Mouse (Mus musculus): ENCODE data around the gene Hdgfl3. TPM values are rescaled to one million over a fixed set of nuclear protein-coding genes. Genes with fewer than 3 reads are reported as not detected.

Hdgfl3 gene
- 10 to 100 TPM; 12.2 to 15.8 TPM for total RNA-seq (2021)
- long read RNA-seq, experiment 1, full-length matches to known transcripts = 6 of 14 reads
- long read RNA-seq, experiment 1, partial matches to known transcripts = 1 of 14 reads
- long read RNA-seq, experiment 1, other reads (novel, unspliced or antisense) = 7 of 14 reads
- long read RNA-seq, experiment 2, full-length matches to known transcripts = 5 of 9 reads
- long read RNA-seq, experiment 2, partial matches to known transcripts = 1 of 9 reads
- long read RNA-seq, experiment 2, other reads (novel, unspliced or antisense) = 3 of 9 reads

GRCm38 (mm10) chr7:81934267-81934745 lies at the start of gene Hdgfl3:
TSS of gene Hdgfl3 (minus strand) at chr7:81934473.
- peak; percentile 88 for DNase-seq

DNA sequence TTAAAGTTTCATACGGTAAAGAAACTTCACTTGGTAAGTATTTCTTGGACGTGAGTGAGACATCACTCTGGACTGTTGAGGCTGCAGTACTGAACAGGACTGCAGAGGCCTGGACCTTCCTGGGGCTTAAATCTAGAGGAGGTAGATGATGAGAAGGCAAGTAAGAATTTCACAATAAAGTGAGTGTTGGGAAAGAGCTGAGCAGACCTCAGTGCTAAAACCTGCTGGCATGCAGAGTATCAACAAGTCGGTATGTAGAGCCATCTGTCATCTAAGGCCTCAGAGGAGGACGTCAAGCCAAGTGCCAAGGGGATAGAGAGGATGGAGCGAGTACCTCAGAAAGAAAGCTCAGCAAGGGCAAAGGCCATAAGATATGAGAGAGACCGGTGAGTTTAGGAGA lies 49.4 kb upstream of the Hdgfl3 start:
- no peak for DNase-seq

- no peak for DNase-seq
These were observed 44.0 kb upstream of the Hdgfl3 start for GRCm38 (mm10) chr7:81978304-81978703.

DNA sequence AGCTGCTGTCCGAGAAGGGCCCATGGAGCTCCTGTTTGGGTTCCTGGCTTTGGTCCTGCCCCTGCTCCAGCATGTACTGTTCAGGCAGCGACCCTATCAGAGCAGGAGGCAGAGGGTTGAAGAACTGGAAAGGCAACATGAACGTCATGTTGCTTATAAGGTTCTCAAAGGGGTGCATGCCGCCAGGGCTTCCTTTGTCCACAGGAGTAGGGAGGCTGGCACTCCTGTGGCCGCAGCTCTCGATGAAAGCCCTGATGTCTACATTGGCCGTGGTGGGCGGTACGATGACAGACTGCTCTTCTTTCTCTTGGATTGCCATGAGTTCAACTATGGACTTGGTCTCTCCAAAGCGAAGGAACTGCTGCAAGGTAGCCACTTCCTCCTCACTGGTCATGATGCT lies 40.3 kb upstream of the Hdgfl3 start:
- no peak for DNase-seq

DNA sequence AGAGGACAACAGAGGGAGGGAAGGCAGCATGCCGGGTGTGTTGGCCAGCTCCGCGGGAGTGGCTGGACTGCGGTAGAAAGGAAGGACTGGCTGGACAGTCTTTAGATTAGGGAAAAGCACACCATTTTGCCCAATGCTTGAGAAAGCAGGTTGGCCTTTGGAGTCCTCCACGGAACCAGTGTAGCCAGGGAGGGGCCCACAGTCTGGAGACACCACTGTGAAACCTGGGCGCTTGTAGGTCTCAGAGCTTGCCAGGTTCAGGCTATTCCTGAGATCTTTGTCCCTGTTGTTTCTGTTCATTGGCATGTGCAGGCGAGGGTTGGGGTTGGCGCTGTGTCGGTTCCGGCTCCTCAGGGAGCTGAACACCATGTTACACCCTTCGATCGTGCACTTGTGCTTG lies 39.7 kb upstream of the Hdgfl3 start:
- DNase-seq = no peak

- no peak for DNase-seq
These were observed 39.1 kb upstream of the Hdgfl3 start for GRCm38 (mm10) chr7:81973339-81973738.

- DNase-seq = no peak
These were observed 34.7 kb upstream of the Hdgfl3 start for GRCm38 (mm10) chr7:81968975-81969374.

DNA sequence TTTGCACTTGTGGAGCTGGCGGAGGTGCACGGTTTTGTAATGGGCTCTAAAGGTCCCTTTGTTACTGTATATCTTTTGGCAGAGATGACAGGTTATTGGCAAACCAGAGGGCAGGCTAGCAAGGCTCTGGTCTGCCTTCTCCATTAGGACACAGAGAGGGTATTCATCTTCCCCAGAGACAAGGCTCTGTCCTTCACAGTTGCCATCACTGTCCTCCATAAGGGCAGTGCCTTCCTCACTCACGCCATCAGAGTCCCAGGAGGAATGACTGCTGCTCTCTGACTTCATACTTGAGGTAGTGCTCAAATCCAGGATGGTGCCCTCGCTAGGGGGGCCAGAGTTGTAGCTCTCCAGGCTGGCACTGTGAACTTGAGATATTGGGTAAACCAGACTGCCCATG lies 34.2 kb upstream of the Hdgfl3 start:
- DNase-seq = no peak

- DNase-seq = no peak
These were observed 31.9 kb upstream of the Hdgfl3 start for GRCm38 (mm10) chr7:81966195-81966594.

- DNase-seq = peak; percentile 43
These were observed 25.4 kb upstream of the Hdgfl3 start for GRCm38 (mm10) chr7:81959704-81960103.

GRCm38 (mm10) chr7:81954208-81954846 lies 20.1 kb upstream of the Hdgfl3 start:
- DNase-seq = peak; percentile 16

DNA sequence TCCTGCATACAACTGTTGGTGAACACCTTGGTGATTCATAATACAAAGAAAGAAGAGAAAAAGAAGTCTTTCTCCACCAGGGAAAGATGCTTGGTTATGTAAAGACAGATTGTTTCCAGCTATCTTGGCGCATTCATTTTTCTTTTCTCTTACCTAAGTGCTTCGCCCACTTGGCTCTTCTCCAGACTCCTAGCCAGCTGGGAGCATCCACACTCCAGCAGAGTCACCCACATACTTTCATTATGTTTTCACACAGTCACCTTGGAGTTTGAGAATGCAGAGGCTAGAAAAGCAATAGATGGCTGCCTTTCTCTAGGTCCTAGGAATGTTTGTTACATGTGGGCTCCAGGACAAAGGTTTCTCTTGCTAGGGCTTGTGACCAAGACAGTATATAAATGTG lies 16.2 kb upstream of the Hdgfl3 start:
- DNase-seq = no peak

- DNase-seq = no peak
These were observed 11.1 kb upstream of the Hdgfl3 start for GRCm38 (mm10) chr7:81945398-81945797.

DNA sequence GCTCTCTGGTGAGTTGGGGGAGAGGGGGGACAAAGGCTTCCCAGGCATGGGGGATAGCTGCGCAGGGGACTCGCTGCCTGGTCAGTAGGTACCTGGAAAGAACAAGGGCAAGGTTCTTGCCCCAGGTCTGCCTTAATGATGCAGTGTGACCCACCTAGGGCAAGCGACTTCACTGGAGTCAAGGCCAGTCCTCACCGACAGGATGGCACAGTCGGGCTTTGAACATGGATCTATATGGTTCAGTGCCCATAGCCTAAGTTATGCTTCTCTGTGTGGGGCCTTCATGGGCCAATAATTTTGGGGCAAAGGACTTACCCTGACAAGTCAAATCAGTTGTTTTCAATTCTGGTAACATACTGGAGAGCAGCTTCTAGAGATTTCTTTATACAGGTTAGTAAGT lies 533 bp upstream of the Hdgfl3 start:
- no peak for DNase-seq

DNA sequence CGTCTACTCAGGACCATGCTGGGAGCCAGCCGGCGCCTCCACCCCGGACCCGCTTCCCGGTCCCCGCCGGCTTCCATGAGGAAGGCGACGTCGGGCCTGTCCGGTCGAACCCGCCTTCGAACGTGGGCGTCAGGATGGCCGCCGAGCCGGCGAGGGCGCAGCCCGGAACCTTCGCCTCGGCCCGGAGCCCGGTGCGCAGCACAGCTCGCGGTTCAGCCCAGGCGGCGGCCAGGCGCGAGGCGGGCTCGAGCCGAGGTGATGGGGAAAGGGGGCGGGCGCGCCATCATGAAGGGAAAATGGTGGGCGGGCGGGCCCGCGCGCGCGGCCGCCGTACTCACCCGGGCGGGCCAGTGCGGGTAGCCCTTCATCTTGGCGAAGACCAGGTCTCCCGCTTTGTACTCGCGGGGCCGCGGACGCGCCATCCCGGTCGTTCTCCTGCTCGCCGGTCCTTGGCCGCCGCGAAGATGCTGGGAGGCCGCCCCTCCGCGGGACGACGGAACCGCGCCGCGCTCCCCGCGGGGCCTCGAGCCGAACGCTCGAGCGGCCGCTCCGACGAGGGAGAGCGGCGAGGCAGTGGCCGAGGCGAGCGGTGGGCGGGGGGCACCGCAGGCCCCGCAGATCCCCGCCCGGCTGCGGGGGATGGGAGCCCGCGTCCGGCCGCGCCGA lies 539 bp downstream of the Hdgfl3 start:
- DNase-seq = peak; percentile 80

GRCm38 (mm10) chr7:81933061-81933600 lies 1.1 kb downstream of the Hdgfl3 start:
- no peak for DNase-seq

DNA sequence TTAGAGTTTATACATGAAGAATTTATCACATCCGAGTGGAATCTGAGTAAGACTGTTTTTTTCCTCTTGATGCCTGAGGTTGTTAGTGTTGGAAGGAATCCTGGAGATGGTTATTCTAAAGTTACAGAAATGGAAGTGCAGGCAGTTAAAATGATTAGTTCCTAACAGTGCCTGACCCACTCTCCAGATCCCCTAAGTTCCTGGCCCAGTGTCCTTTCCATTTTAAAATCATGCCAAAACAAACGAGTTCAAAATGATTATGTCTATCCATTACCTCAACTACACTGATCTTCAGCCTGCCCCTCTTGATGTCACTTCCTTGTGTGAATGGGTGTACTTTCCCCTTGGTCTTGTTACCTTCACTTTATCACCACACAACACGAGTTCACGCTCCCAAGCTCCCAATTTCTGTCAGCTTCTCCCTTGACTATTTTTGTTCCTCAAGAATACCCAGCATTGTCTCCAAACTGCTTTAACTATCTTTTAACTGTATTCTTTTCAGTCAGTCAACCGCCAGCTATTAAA lies 1.7 kb downstream of the Hdgfl3 start:
- no peak for DNase-seq

DNA sequence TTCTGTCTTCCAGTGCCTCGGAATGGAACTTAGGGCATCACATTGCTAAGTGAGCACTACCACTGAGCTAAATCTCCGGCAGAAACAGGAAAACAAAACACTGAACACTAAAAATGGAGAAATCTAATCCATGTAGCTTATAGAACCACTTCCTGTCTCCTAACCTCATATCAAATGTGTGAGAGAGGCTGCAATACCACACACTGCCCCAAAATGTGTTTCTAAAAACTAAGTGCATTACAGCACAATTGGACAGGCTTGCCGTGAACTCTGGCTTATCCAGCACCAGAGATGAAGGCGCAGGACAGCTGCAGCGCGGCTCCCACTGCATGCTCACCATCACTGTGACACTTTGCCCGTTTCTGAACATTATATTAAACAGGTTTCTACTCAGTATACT lies 5.3 kb downstream of the Hdgfl3 start:
- DNase-seq = no peak

GRCm38 (mm10) chr7:81921379-81921952 lies 12.8 kb downstream of the Hdgfl3 start:
- DNase-seq = no peak

- DNase-seq = no peak
These were observed 14.0 kb downstream of the Hdgfl3 start for GRCm38 (mm10) chr7:81920314-81920713.

DNA sequence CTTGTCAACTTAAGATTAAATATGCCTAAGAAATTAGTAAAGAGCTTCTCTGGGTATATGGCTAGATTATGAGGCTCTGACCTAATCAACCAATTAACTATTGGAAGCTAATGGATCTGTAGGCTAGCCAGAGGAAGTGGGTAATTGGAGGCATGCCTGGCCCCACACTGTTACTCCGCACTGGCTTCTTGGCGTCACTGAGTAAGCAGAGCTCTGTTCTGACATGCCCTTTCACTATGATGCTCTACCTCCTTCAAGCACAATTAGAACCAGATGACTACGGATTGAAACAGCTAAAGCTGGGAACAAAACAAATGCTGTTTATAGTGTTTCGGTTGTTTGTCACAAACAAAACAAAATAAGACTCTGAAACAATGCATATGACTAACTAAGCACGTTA lies 16.0 kb downstream of the Hdgfl3 start:
- DNase-seq = no peak

- no peak for DNase-seq
These were observed 29.3 kb downstream of the Hdgfl3 start for GRCm38 (mm10) chr7:81904926-81905325.

- no peak for DNase-seq
These were observed 30.2 kb downstream of the Hdgfl3 start for GRCm38 (mm10) chr7:81904094-81904493.
